Mouse (Mus musculus): Measurements from ENCODE around the gene Plcl1. TPM values are rescaled to one million over a fixed set of nuclear protein-coding genes. Genes with fewer than 3 reads are reported as not detected.
"Not testable (repeated sequence)": the region's sequence is repeated elsewhere in the genome, so short reads cannot be mapped to it uniquely, and the experiment has no call there.

The Plcl1 gene
- total RNA-seq, 2 experiments from 2014 or later, result not detected

GRCm38 (mm10) chr1:55436589-55436988 lies 30.9 kb downstream of the Plcl1 start:
- ATAC-seq (replicated peaks; ENCODE audit: low FRiP score, poor library complexity, severe bottlenecking), result no peak

DNA sequence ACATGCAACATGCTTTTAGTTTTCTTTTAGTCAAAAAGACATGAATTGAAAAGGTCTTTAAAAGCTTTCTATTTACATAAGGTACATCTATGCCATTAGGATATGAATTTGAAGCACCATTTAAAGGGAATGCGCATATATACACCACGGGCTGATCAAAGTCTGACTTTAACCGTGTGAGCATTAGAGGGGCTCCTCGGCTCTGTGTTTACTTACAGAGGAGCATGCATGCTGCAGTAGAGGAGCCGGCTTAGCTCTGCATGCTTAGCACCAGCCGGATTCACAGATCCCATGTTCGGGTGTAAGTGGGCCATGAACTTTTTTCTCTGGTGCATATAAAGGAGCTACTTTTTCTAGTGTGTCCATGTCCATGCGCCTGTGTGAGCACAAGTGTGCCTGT lies 31.4 kb downstream of the Plcl1 start:
- no peak for ATAC-seq (replicated peaks; ENCODE audit: low FRiP score, poor library complexity, severe bottlenecking)

GRCm38 (mm10) chr1:55438617-55439016 lies 32.9 kb downstream of the Plcl1 start:
- no peak for ATAC-seq (replicated peaks; ENCODE audit: low FRiP score, poor library complexity, severe bottlenecking)

- ATAC-seq (replicated peaks; ENCODE audit: low FRiP score, poor library complexity, severe bottlenecking), result no peak
These were observed 39.4 kb downstream of the Plcl1 start for GRCm38 (mm10) chr1:55445043-55445688.

DNA sequence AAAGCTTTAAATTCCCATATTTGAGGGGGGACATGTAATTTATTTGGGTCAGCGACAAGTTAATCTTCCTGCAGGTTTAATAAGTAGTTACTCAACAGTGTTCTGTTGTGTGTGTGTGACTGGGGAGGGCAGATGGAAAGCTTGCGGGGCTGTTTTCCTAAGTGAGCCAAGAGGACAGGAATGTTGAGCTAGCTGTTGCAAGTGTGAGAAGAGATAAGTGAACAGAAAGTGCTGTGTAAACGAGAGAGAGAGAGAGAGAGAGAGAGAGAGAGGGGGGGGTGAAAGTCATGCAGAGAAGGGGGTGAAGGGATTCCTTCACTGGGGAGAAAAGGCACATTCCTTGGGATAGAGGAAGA lies 39.9 kb downstream of the Plcl1 start:
- no peak for ATAC-seq (replicated peaks; ENCODE audit: low FRiP score, poor library complexity, severe bottlenecking)

DNA sequence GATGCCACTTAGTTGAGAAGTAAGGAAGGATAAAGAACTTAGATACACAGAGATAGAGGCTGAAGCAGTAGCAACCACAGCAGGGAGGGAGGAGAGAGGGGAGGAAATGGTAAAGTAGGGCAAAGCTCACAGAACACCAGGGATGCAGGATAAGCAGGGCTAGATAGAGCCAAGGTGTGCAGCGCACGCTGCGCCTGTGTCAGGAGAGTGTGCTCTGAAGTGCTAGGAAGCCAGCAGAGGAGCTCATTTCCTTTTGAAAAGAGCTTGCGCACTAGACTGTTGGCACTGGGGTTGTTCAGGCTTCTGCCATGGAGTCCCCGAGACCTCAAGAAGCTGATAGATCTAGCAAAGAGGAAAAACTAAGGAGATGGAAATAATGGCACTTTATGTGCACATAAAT lies 40.6 kb downstream of the Plcl1 start:
- ATAC-seq (replicated peaks; ENCODE audit: low FRiP score, poor library complexity, severe bottlenecking), result no peak

GRCm38 (mm10) chr1:55446876-55447275 lies 41.2 kb downstream of the Plcl1 start:
- ATAC-seq (replicated peaks; ENCODE audit: low FRiP score, poor library complexity, severe bottlenecking), result no peak

DNA sequence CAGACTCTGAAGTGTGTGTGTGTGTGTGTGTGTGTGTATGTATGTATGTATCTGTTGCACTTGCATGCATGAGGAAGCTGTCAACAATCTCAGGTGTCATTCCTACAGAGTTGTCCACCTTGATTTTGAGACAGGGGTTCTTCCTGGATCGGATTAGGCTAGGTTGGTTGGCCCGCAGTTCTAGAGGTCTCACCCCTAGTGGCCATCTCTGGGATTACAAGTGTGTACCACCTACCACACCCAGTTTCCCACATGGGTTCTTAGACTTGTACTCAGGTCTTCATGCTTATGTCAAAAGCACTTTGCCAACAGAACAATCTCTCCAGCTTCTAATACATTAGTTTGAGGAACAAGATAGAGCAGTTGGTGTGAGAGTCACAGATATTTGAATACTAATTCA lies 41.9 kb downstream of the Plcl1 start:
- no peak for ATAC-seq (replicated peaks; ENCODE audit: low FRiP score, poor library complexity, severe bottlenecking)

DNA sequence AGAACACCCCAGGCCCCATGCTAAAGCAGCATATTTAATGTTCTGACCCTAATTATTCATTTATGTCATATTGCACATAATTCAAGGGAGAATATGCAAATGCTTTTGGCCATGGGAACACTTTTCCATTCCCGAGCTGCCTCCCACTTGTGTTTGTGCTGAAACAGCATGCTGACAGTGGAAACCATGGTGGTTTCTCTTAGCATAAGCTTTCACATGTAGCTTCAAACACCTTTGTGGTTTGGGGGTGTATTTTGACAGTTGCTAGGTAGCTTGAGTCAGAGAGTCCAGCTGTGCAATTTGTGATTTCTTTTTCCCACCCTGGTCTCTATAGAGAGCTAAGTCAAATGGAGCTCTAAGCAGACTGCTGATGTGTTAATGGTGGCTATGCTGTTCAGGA lies 42.4 kb downstream of the Plcl1 start:
- ATAC-seq (replicated peaks; ENCODE audit: low FRiP score, poor library complexity, severe bottlenecking), result no peak

DNA sequence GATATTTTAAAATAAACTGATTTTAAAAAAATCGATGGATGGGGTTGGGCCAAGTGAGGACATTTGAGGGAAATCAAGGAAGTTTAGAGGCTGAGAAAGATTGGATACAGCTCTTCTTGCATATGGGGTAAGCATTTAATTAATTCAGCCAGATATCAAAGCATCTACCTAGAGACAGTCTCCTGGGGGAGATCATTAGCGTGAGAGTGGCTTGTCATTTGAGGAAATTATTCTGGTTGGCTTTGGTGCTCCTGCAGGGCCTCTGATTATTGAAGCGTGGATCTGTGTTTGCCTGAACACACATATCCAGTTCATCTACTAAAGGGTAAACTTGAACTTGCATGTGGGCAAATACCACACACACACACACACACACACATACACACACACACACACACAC lies 44.1 kb downstream of the Plcl1 start:
- no peak for ATAC-seq (replicated peaks; ENCODE audit: low FRiP score, poor library complexity, severe bottlenecking)

GRCm38 (mm10) chr1:55454119-55454518 lies 48.4 kb downstream of the Plcl1 start:
- no peak for ATAC-seq (replicated peaks; ENCODE audit: low FRiP score, poor library complexity, severe bottlenecking)

- no peak for ATAC-seq (replicated peaks; ENCODE audit: low FRiP score, poor library complexity, severe bottlenecking)
These were observed 56.6 kb downstream of the Plcl1 start for GRCm38 (mm10) chr1:55462301-55462700.

- ATAC-seq (replicated peaks; ENCODE audit: low FRiP score, poor library complexity, severe bottlenecking), result no peak
These were observed 68.0 kb downstream of the Plcl1 start for GRCm38 (mm10) chr1:55473756-55474155.

- no peak for ATAC-seq (replicated peaks; ENCODE audit: low FRiP score, poor library complexity, severe bottlenecking)
These were observed 69.3 kb downstream of the Plcl1 start for GRCm38 (mm10) chr1:55474976-55475375.

- not testable (repeated sequence) for ATAC-seq (replicated peaks; ENCODE audit: low FRiP score, poor library complexity, severe bottlenecking)
These were observed 81.7 kb downstream of the Plcl1 start for GRCm38 (mm10) chr1:55487371-55487770.

GRCm38 (mm10) chr1:55488261-55488660 lies 82.5 kb downstream of the Plcl1 start:
- no peak for ATAC-seq (replicated peaks; ENCODE audit: low FRiP score, poor library complexity, severe bottlenecking)

GRCm38 (mm10) chr1:55489355-55489754 lies 83.6 kb downstream of the Plcl1 start:
- ATAC-seq (replicated peaks; ENCODE audit: low FRiP score, poor library complexity, severe bottlenecking), result no peak

DNA sequence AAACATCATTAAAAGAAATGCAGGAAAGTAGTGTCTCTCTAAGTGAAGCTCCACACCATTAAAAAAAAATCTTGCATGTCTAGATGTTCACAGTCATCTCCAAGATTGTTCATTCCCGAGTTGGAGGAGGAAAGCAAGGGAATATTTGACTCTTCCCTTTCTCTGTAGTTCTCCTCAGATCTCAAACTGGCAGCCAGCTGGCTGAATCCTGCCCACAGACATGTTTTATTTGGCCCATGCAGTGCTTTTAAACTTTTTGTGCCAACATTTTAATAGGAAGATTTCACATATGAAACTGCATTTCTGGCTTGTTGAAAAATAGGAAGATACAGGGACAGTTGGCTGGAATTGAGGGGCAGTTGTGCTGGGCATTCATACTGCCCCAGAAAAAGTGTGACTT lies 94.2 kb downstream of the Plcl1 start:
- ATAC-seq (replicated peaks; ENCODE audit: low FRiP score, poor library complexity, severe bottlenecking), result no peak

DNA sequence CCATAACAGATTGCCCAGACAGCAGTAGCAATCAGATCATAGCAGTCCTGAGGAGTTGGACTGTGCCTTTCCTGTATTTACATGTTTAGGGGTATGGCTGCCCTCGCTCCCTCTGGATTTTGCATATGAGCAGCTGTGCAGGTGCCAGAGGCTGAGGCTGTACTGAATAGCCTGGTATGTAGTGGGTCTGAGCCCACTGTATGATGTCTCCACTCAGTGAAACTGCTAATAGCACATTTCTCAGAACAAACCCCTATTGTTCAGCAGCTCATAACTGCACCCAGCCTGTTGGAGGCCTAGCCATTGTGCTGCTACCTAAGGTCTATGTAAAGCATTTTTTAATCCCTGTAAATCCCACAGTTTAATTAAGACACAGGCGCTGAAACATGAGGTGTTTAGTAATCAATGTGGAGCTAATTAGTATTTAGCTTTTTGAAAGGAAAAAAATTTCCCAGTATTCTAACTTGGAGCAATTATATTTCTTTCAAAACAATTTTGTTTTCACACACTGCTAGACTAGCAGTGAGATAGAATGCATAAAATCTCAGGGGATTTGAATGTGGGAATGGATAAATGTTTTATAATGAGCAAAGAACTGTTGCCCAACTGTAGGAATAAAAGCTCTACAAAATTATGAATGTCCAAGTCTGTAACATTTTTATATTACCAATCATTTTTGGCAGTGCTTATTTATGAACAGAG lies 95.4 kb downstream of the Plcl1 start:
- ATAC-seq (replicated peaks; ENCODE audit: low FRiP score, poor library complexity, severe bottlenecking), result no peak

- no peak for ATAC-seq (replicated peaks; ENCODE audit: low FRiP score, poor library complexity, severe bottlenecking)
These were observed 100.1 kb downstream of the Plcl1 start for GRCm38 (mm10) chr1:55505811-55506210.

- no peak for ATAC-seq (replicated peaks; ENCODE audit: low FRiP score, poor library complexity, severe bottlenecking)
These were observed 101.3 kb downstream of the Plcl1 start for GRCm38 (mm10) chr1:55507061-55507460.

- ATAC-seq (replicated peaks; ENCODE audit: low FRiP score, poor library complexity, severe bottlenecking), result no peak
These were observed 103.9 kb downstream of the Plcl1 start for GRCm38 (mm10) chr1:55509587-55509986.

Data from erythroblast, adult 5-6 weeks (primary cell).